Mouse (Mus musculus) ES-E14 (cell line): ENCODE measurements at regions not wholly inside any gene's neighbourhood (a gene's known extent, or its start where the extent isn't known, plus 50 kb on each side); places are given as distances from the start of the nearest gene placed in this dataset.
"Not testable (repeated sequence)": the region's sequence is repeated elsewhere in the genome, so short reads cannot be mapped to it uniquely, and the experiment has no call there.

Experiments used
- MAFK ChIP-seq: IDR thresholded peaks from 2 replicates; pipeline ENCODE4 v1.6.1; 2014; ENCODE audit warnings: mild to moderate bottlenecking, low read depth, low read length, inconsistent platforms; ENCODE audit not compliant: insufficient read depth
- ZC3H11A ChIP-seq: IDR thresholded peaks from 2 replicates; pipeline ENCODE4 v1.6.1; 2012; ENCODE audit warnings: low read depth, mild to moderate bottlenecking, inconsistent platforms, low read length, borderline replicate concordance
- ZNF384 ChIP-seq: IDR thresholded peaks from 2 replicates; pipeline ENCODE4 v1.6.1; 2012; ENCODE audit warnings: low read depth, low read length, inconsistent platforms

DNA sequence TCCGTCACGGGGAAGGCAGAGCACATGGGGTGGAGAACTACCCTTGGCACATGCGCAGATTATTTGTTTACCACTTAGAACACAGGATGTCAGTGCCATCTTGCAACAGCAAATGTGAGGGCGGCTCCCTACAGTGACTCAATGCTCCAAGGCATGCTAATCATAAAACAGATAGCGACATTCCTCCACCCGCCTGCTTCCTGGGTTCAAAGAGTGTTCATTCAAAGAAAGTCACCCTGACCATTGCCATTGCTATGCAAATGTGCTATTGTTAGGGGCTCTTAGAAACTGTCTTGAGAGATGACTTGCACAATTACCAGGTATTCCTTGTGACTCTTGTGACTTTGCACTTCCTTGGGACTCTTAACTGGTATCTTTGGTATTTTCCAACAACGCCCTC, 104.1 kb downstream of the H2al2a start:
- not testable (repeated sequence) for TF ChIP-seq ZNF384, MAFK, ZC3H11A
